Mouse (Mus musculus) erythroblast, embryonic 14.5 days (primary cell): ENCODE measurements around the gene Lrrc7.

Source experiments
- GATA1 ChIP-seq: IDR thresholded peaks from 2 replicates; pipeline ENCODE4 v1.6.1; 2012; ENCODE audit warnings: low read length, inconsistent platforms, mixed read lengths
- TAL1 ChIP-seq: IDR thresholded peaks from 3 replicates; pipeline ENCODE4 v1.6.1; 2012; ENCODE audit warnings: low read length, inconsistent platforms, mixed read lengths

GRCm38 (mm10) chr3:158375885-158376284 lies 186.1 kb downstream of the Lrrc7 start:
- TF ChIP-seq TAL1 (no peak), GATA1 (no peak)
